Mouse (Mus musculus) liver, adult 2 months (tissue): ENCODE results near the gene Krtap28-10.

ENCODE experiments used
- CTCF ChIP-seq: fragments of 200-500 bp; IDR thresholded peaks from 2 replicates; pipeline ENCODE4 v1.5.1; 2011; ENCODE audit warnings: low read depth, low read length, control low read depth
- POLR2A ChIP-seq: fragments of 200-500 bp; IDR thresholded peaks from 2 replicates; pipeline ENCODE4 v1.6.1; 2011; ENCODE audit warnings: low read length, control low read depth; ENCODE audit not compliant: insufficient read depth; ENCODE audit errors: extremely low read depth

GRCm38 (mm10) chr1:83038109-83038672, 4.1 kb downstream of the Krtap28-10 start, which contains the start of gene Slc19a3:
- TF ChIP-seq POLR2A (no peak), CTCF (no peak)
